Mouse (Mus musculus): ENCODE measurements around the gene Vmn2r88.
"Not testable (repeated sequence)": the region's sequence is repeated elsewhere in the genome, so short reads cannot be mapped to it uniquely, and the experiment has no call there.

Vmn2r88 gene

GRCm38 (mm10) chr14:51410520-51410919 lies at the start of gene Vmn2r88:
Gene Vmn2r88, plus strand, starts transcription at chr14:51410820.
- DNase-seq (ENCODE audit: low spot score): no peak

DNA sequence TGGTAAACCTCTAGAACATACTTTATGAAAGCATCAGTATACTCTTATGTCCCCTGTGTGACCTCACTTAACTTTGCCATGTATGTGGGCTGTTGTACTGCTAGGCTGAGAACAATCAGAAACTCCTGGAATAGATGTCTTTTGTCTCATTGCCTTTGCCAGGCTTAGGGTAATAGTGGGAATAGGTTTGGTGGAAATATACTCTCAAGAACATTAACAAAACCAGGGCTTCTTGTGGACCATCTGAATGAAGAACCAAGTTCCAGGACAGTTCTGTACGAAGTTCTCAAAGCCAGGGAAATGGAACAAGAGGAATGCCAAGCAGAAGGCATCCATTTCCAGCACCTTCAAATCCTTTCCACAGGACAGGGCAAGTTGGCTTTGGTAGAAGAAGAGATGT lies 49.2 kb upstream of the Vmn2r88 start, which contains the start of gene Gm7247:
Gene Gm7247, plus strand, starts transcription at position 301 of the 400 bp plus-strand sequence.
- no peak for DNase-seq (ENCODE audit: low spot score)

DNA sequence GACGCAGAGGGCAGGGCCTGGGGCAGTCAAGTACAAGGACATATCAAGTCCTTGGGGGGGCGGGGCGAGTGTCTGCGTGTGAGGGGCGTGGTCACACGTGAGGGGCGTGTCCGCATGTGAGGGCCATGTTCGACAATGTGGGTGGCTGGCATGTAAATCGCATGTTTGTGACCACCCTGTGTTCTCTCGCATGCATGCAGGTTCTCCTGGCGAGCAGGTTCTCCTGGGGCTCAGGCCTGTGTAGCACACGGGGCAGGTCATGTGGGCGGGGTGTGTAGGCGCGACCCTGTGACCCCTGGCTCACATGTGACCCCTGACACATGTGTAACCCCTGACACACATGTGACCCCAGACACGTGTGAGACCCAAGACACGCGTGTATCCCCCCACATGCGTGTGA lies 27.8 kb upstream of the Vmn2r88 start:
- DNase-seq (ENCODE audit: low spot score): no peak

- no peak for DNase-seq (ENCODE audit: low spot score)
Measured at GRCm38 (mm10) chr14:51384351-51384750, 26.3 kb upstream of the Vmn2r88 start.

GRCm38 (mm10) chr14:51385741-51386140 lies 24.9 kb upstream of the Vmn2r88 start:
- no peak for DNase-seq (ENCODE audit: low spot score)

- no peak for DNase-seq (ENCODE audit: low spot score)
Measured at GRCm38 (mm10) chr14:51387768-51388167, 22.9 kb upstream of the Vmn2r88 start.

- no peak for DNase-seq (ENCODE audit: low spot score)
Measured at GRCm38 (mm10) chr14:51388222-51388621, 22.4 kb upstream of the Vmn2r88 start.

- DNase-seq (ENCODE audit: low spot score): no peak
Measured at GRCm38 (mm10) chr14:51423885-51424284, 13.3 kb downstream of the Vmn2r88 start.

DNA sequence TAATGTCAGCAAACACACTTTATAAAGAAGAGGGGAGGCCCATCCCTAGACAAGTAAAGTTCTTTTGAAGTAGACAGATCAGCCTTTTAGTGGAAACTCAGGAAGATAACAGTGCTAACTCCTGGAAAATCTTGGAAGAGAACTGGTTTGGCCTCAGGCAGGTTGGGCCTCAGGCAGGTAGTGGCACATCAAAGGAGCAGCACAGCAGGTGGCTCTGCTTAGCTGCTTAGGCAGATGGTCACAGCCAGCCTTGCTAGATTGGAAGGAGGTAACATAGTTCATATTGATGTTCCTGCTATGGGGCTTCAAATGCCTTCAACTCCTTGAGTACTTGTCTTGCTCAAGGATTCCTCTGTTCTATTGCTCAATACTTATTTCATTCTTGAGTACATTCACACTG lies 19.5 kb downstream of the Vmn2r88 start:
- not testable (repeated sequence) for DNase-seq (ENCODE audit: low spot score)

DNA sequence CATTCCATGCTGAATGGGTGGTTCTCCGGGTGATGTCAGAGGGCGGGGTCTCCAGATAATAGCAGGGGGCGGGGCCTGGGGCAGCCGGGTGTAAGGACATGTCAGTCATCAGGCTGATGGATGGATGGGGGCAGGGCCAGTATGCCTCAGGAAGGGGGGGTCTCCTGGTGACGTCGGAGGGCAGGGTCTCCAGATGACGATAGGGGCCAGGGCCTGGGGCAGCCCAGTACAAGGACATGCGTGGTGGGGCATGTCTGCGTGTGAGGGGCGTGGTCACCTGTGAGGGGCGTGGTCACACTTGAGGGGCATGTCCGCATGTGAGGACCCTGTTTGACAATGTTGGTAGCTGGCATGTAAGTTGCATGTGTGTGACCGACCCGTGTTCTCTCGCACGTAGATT lies 23.9 kb downstream of the Vmn2r88 start:
- no peak for DNase-seq (ENCODE audit: low spot score)

DNA sequence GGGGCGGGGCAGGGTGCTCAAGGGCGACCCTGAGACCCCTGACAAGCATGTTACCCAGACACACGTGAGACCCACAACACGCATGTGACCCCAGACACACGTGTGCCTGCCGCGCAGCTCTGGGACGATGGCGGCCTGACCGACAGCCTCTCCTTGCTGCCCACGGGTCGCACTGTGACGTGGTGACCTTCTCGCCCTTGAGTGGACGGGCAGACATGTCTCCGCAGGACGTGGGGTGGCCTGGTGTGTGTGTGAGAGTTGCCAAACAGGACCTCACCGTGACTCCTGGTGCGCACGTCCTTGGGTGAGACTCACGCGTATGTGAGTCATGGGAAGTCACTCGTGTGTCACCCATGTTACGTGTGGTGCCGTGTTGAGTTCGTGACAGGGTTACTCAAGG lies 24.4 kb downstream of the Vmn2r88 start:
- DNase-seq (ENCODE audit: low spot score): no peak

- no peak for DNase-seq (ENCODE audit: low spot score)
Measured at GRCm38 (mm10) chr14:51438955-51439354, 28.3 kb downstream of the Vmn2r88 start.

- DNase-seq (ENCODE audit: low spot score): not testable (repeated sequence)
Measured at GRCm38 (mm10) chr14:51451557-51451956, 40.9 kb downstream of the Vmn2r88 start, which contains the start of gene Vmn2r89. Gene Vmn2r89, plus strand, starts transcription at chr14:51451857.

All from urinary bladder, postnatal 10 days (tissue).